Mouse (Mus musculus) neural tube, embryonic 14.5 days (tissue): Measurements from ENCODE around the gene H2-Eb2. TPM values are rescaled to one million over a fixed set of nuclear protein-coding genes. Genes with fewer than 3 reads are reported as not detected.
A peak's percentile ranks its signal among the peaks of the same experiment; 100 is the strongest.

Source experiments
- ATAC-seq: fragments of 200-750 bp; cut with Nextera tagmentation; 2 replicates; pipeline ENCODE4 v1.8.0; 2017; ENCODE audit warnings: low read depth, mild to moderate bottlenecking, moderate TSS enrichment, moderate library complexity
- H3K27ac ChIP-seq: fragments of 300-500 bp; sonication (generic); 2 replicates; pipeline ENCODE4 v1.5.1; 2014; ENCODE audit warnings: low read depth, mild to moderate bottlenecking, control low read depth, low read length, moderate library complexity, mixed read lengths
- H3K27me3 ChIP-seq: fragments of 300-500 bp; sonication (generic); 2 replicates; pipeline ENCODE4 v1.6.1; 2014; ENCODE audit warnings: low read length; ENCODE audit not compliant: control insufficient read depth, insufficient read depth
- H3K36me3 ChIP-seq: fragments of 300-500 bp; sonication (generic); 2 replicates; pipeline ENCODE4 v1.6.1; 2014; ENCODE audit warnings: low read length, mixed read lengths; ENCODE audit not compliant: control insufficient read depth, insufficient read depth
- H3K4me1 ChIP-seq: fragments of 300-500 bp; sonication (generic); 2 replicates; pipeline ENCODE4 v1.6.1; 2014; ENCODE audit warnings: low read length; ENCODE audit not compliant: control insufficient read depth, insufficient read depth
- H3K4me2 ChIP-seq: fragments of 300-500 bp; sonication (generic); 2 replicates; pipeline ENCODE4 v1.6.1; 2014; ENCODE audit warnings: mild to moderate bottlenecking, low read depth, low read length, control low read depth
- H3K4me3 ChIP-seq: fragments of 300-500 bp; sonication (generic); 2 replicates; pipeline ENCODE4 v1.5.1; 2014; ENCODE audit warnings: low read depth, low read length, control low read depth, mixed read lengths
- H3K9ac ChIP-seq: fragments of 300-500 bp; sonication (generic); replicated peaks from 2 replicates; pipeline ENCODE4 v1.6.1; 2014; ENCODE audit warnings: low read depth, mild to moderate bottlenecking, control low read depth, low read length, mixed read lengths
- H3K9me3 ChIP-seq: fragments of 300-500 bp; sonication (generic); 2 replicates; pipeline ENCODE4 v1.6.1; 2016; ENCODE audit warnings: low read length; ENCODE audit not compliant: control insufficient read depth
- WGBS: fragments of 180-500 bp; shearing (Covaris S2); extraction: QIAGEN DNeasy Blood & Tissue Kit; methylation state at CpG from one replicate; pipeline ENCODE4 v1.1.7; 2014; 5-methylcytosine and 5-hydroxymethylcytosine counted together
- polyA plus RNA-seq: library from polyadenylated mRNA; unstranded; fragments of >200 nt; fragmentation: Nextera tagmentation; extraction: Ambion mirVana; gene quantifications from 2 replicates; pipeline ENCODE4 v1.2.1, GENCODE M21; 2014

H2-Eb2 gene
- polyA plus RNA-seq, 1 experiment from 2014 or later: 0.15 TPM

DNA sequence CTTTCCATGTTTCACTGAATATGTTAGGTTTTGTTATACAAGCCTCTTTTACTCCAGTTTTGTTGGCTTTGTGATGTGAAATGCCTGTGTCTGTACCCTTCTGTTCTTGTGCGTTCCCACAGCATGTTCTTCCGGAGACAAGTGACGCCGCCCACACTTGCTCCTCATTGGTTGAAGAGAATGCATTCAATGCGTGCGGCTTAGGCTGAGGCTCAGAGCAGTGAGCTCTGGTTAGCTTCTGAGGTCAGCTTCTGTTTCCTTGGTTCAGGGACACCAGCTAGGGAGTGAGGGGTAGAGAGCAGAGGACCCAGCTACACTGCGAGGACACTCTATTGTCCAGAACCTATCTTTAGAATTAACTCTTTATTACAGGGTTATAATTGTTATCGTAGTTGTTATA, 33.9 kb upstream of the H2-Eb2 start:
- Histone ChIP-seq H3K4me3 (no peak overlapping the region), H3K27ac (no peak overlapping the region), H3K9me3 (no peaks in the 10 kb centered on the region), H3K9ac (no peak overlapping the region), H3K4me2 (0 out of 2 replicates have a peak overlapping the region, but pooled peaks have one; percentile 14), H3K36me3 (no peaks in the 10 kb centered on the region), H3K27me3 (no peaks in the 10 kb centered on the region), H3K4me1 (no peaks in the 10 kb centered on the region)
- 13% methylated on average over 8 of the region's 8 CpGs for WGBS
- peak; percentile 95 for ATAC-seq

DNA sequence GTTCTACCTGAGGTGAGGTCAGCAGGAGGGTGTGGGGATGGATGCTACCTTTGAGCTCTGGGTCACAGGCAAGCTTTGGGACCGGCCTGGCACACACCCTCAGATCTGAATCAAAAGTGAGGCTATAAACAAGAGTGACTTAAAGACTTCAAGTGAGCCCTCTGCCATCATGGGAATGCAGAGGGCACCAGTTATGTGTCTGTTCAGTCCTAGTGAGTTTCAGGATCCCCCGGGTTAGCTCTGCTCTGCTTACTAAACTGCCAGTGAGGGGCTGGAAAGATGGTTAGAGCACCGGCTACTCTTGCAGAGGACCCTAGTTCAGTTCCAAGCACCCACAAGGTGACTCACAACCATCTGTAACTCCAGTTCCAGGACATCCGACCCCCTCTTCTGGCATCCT, 32.9 kb upstream of the H2-Eb2 start:
- no peak overlapping the region for H3K27ac ChIP-seq
- H3K4me2 ChIP-seq: no peak overlapping the region
- H3K9ac ChIP-seq: no peak overlapping the region
- no peak for ATAC-seq
- no peaks in the 10 kb centered on the region for H3K9me3 ChIP-seq
- no peaks in the 10 kb centered on the region for H3K36me3 ChIP-seq
- no peak overlapping the region for H3K4me3 ChIP-seq
- H3K4me1 ChIP-seq: no peaks in the 10 kb centered on the region
- WGBS: 92% methylated on average over 4 of the region's 4 CpGs
- H3K27me3 ChIP-seq: no peaks in the 10 kb centered on the region

DNA sequence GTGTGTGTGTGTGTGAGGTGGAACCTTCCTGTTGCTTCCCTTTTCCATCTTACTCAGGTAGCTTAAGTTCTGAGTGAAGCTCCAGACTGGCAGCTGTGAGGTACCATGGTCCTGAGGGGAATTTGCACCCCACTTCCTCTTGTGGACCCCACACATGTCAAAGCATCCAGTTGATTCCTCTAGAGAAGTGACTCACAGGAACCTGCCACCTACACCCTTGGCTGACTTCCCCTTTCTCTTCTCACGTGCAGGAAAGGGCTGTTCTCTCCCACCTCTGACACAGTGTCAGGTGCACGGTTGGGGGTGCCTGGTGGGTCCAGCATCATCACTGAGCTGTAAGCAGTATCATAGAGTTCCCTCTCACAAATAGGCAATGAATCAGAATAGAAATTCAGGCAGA, 31.9 kb upstream of the H2-Eb2 start:
- ATAC-seq: no peak
- no peaks in the 10 kb centered on the region for H3K9me3 ChIP-seq
- H3K9ac ChIP-seq: no peak overlapping the region
- no peaks in the 10 kb centered on the region for H3K4me1 ChIP-seq
- no peaks in the 10 kb centered on the region for H3K36me3 ChIP-seq
- no peak overlapping the region for H3K27ac ChIP-seq
- H3K4me3 ChIP-seq: no peak overlapping the region
- 68% methylated on average over 2 of the region's 2 CpGs for WGBS
- no peak overlapping the region for H3K4me2 ChIP-seq
- no peaks in the 10 kb centered on the region for H3K27me3 ChIP-seq

DNA sequence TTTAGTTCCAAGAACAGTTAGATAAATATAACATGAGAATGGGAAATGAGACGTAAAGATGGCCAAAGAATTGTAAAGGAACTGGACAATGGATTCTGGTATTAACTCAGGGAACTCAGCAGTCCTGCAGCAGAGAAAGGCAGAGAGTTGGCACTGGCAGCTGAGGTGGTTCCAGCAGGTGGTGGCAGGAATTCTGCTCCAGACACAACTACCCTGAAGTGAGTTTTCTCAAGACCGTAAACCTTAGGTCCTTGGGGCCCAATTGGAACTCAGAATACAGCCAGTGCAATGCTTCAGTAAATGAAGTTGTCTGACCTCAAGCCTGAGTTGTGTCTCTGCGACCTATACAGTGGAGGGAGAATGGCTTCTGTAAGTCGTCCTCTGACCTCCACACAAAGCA, 31.2 kb upstream of the H2-Eb2 start:
- Histone ChIP-seq H3K27me3 (no peaks in the 10 kb centered on the region), H3K27ac (no peak overlapping the region), H3K4me1 (no peaks in the 10 kb centered on the region), H3K9me3 (no peaks in the 10 kb centered on the region), H3K36me3 (no peaks in the 10 kb centered on the region), H3K4me3 (no peak overlapping the region), H3K4me2 (no peak overlapping the region), H3K9ac (no peak overlapping the region)
- ATAC-seq: no peak
- 78% methylated on average over 4 of the region's 4 CpGs for WGBS

DNA sequence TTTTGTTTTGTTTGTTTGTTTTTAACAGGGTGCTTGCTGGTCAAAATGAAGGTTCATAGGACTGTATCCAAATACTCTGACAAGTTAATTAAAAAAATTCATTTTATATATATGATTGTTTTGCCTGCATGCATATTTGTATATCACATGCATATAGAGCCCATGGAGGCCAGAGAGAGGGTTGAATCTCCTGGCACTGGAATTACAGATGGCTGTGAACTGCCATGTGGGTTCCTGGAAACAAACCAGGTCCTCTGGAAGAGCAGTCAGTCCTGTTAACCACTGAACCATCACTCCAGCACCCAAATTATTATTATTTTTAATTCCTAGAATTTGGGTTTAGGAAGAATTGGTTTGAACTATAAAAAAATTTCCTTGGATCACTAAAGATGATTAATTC, 30.2 kb upstream of the H2-Eb2 start:
- Histone ChIP-seq H3K4me3 (no peak overlapping the region), H3K4me1 (no peaks in the 10 kb centered on the region), H3K36me3 (no peaks in the 10 kb centered on the region), H3K9me3 (no peaks in the 10 kb centered on the region), H3K4me2 (no peak overlapping the region), H3K27me3 (no peaks in the 10 kb centered on the region), H3K27ac (no peak overlapping the region), H3K9ac (no peak overlapping the region)
- no peak for ATAC-seq

DNA sequence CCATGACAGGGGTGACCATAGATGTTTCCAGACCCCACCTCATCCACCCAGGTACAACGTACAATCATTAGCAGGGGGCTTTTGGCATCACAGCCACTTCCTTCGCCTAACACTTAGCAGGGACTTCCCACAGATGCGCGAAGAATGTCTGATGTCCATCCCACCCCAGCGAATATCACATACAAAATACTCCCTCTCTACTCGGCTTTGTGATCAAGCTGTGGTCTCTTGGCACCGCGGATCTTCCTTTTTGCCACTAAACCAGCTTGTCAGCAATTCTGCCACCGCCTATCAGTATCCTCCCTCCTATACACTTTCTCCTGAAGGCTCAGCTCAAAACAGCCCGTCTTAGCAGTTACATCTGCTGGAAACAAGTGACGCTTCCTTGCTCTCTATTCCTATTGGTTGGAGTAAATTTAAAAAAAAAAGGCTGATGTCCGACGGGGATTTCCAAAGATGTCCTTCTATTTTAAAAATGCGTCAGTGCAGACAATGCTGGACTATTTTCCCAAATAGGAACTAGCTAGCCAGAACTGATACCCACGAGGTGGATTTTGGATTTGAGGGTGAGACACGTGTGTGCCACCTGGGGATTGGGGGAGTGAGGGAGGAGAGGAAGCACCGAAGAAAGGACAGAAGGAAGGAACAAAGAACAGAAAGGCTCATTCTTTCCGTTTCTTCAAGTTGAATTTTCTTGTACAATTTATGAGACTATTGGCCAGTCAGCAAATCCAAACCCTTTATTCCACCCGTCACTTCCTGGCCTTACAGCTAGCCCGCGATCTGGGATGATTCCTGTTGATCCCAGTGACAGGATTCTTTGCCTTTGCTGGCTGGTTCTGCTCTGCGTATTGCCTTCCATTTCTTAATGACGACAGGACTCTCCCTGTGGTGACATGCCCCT, 29.3 kb upstream of the H2-Eb2 start:
- H3K4me2 ChIP-seq: peak overlapping the region; percentile 55
- H3K4me3 ChIP-seq: peak overlapping the region; percentile 36
- ATAC-seq: peak; percentile 85
- H3K9me3 ChIP-seq: no peaks in the 10 kb centered on the region
- H3K4me1 ChIP-seq: no peaks in the 10 kb centered on the region
- no peaks in the 10 kb centered on the region for H3K27me3 ChIP-seq
- 23% methylated on average over 23 of the region's 23 CpGs for WGBS
- peak overlapping the region; percentile 57 for H3K27ac ChIP-seq
- H3K36me3 ChIP-seq: no peaks in the 10 kb centered on the region
- H3K9ac ChIP-seq: peak overlapping the region; percentile 52; the same call in 1 of the 2 replicates

DNA sequence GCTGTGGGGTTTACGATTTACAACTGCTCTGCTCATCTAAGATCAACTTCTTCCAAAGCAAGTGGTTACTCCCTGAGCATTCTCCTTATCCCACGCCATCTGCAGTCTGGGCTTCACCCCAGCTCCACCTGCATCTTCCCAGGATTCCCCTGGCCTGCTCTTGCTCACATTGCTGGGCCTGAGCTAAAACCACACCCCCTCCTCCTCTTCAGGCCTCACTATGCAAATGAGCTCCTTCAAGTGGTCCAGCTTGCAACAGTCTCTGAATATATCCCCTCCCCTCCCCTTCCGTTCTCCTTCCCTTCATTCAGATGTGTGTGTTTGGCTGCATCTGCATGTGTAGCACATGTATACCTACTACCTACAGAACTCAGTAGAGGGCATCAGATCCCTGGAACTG, 26.1 kb upstream of the H2-Eb2 start:
- Histone ChIP-seq H3K9ac (no peak overlapping the region), H3K9me3 (no peaks in the 10 kb centered on the region), H3K36me3 (no peaks in the 10 kb centered on the region), H3K4me3 (no peak overlapping the region), H3K4me1 (no peaks in the 10 kb centered on the region), H3K27me3 (no peaks in the 10 kb centered on the region), H3K4me2 (no peak overlapping the region), H3K27ac (no peak overlapping the region)
- WGBS: 78% methylated on average over 3 of the region's 3 CpGs
- ATAC-seq: no peak

DNA sequence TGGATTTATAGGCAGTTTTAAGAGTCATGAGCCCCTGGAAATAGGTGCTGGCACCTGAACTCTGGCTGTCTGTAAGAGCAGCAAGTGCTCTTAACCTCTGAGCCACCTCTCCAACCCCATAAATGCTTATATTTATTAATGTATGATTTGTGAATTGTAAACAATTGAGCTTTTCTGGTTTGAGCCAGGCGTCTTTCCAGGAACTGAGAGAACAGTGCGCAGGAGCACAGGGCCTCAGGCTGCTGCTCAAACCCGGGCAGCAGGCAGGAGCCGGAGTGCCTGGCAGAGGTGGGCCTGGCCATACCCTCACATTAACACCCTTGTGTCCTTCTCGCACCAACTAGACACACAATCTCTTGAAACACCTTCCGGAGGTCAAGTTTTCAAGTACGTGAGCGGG, 25.4 kb upstream of the H2-Eb2 start:
- H3K9ac ChIP-seq: no peak overlapping the region
- no peak overlapping the region for H3K4me2 ChIP-seq
- no peaks in the 10 kb centered on the region for H3K36me3 ChIP-seq
- 94% methylated on average over 8 of the region's 8 CpGs for WGBS
- no peak overlapping the region for H3K4me3 ChIP-seq
- no peak overlapping the region for H3K27ac ChIP-seq
- no peaks in the 10 kb centered on the region for H3K27me3 ChIP-seq
- no peak for ATAC-seq
- no peaks in the 10 kb centered on the region for H3K4me1 ChIP-seq
- no peaks in the 10 kb centered on the region for H3K9me3 ChIP-seq

DNA sequence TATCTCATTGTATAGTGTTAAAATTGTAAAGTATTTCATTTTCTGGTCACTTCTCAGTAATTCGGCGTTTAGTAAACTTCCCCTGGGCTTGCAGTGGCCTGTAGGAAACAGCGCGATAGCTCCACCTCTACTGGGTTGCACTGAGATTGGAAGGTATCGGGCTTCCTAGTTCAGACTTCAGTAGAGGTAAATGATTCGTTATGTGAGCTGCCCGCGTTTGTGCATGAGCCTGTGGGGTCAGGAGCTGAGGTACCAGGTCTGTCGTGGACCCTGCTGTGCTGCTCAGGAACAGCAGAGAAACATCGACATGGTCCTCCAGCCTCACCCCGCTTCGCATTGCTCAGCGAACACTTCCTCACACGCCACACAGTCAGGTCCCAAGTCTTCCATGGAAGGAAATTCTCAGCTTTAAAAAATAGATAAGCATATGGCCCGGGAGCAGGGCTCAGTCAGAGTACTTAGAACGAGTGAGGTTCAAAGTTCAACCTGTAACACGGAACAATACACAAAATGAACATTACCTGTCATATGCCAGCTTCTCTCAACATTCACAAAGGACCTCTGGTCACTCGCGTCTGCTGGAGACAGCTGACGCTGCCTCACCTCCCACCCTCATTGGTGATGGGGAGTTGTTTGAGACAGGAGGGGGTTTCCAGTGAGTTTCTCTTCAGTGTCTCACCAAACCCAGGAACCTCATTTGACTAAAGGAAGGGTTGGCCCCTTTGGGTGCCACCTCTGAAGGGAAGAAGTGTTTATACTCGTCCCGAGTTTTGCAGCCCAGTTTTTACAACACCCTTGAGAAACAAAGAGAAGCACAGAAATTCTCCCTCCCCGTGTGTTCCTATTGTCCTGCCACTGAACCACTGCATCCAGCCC, 24.5 kb upstream of the H2-Eb2 start:
- Histone ChIP-seq H3K36me3 (no peaks in the 10 kb centered on the region), H3K4me2 (no peak overlapping the region), H3K4me3 (no peak overlapping the region), H3K9ac (no peak overlapping the region), H3K9me3 (no peaks in the 10 kb centered on the region), H3K27ac (no peak overlapping the region), H3K4me1 (no peaks in the 10 kb centered on the region), H3K27me3 (no peaks in the 10 kb centered on the region)
- no peak for ATAC-seq
- 66% methylated on average over 23 of the region's 23 CpGs for WGBS
